Mouse (Mus musculus): Measurements from ENCODE around the gene Notch3.

DNA sequence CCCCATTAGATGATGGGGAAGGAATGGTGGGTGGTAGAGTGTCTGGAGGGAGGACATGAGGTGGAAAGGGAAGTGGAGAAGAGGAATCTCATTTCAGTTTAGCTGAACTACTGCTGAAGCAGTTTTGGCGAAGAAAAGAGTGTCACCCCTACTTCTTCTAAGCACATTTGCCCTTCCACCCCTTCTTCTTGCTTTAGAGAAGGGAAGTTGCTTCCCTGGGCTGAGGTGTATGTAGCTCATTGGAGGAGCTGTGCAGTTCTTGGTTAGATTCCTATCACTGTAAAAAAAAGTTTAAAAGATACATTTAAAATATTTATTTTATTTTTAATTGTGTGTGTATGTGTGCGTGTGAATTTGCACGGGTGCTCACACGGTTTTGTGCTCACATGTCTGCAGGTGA is 10.3 kb upstream of the Notch3 start:
- TF ChIP-seq EP300 (IDR thresholded peaks at IDR 0.05; ENCODE audit: low read depth) = no peak
- no peak for TF ChIP-seq CTCF (IDR thresholded peaks at IDR 0.05; ENCODE audit: low read depth)
